Mouse (Mus musculus) C2C12 (cell line): ENCODE results near the gene F11r. TPM values are rescaled to one million over a fixed set of nuclear protein-coding genes. Genes with fewer than 3 reads are reported as not detected.

Experiments used
- H3K27me3 ChIP-seq: one replicate; pipeline ENCODE4 v1.6.1; 2011; ENCODE audit not compliant: control insufficient read depth, insufficient read depth, insufficient read length
- H3K36me3 ChIP-seq: one replicate; pipeline ENCODE4 v1.6.1; 2011; ENCODE audit not compliant: control insufficient read depth, insufficient read depth
- H3K4me3 ChIP-seq: one replicate; pipeline ENCODE4 v1.5.1; 2011; ENCODE audit warnings: mild to moderate bottlenecking, control low read depth; ENCODE audit not compliant: poor library complexity, insufficient read depth, severe bottlenecking
- H3K79me2 ChIP-seq: one replicate; pipeline ENCODE4 v1.6.1; 2011; ENCODE audit not compliant: control insufficient read depth, insufficient read depth
- H3K79me3 ChIP-seq: one replicate; pipeline ENCODE4 v1.6.1; 2011; ENCODE audit warnings: low read depth, control low read depth
- H3ac ChIP-seq: one replicate; pipeline ENCODE3; 2011; ENCODE audit warnings: low read depth; ENCODE audit not compliant: control insufficient read depth, insufficient read length
- CEBPB ChIP-seq: IDR thresholded peaks from one replicate; pipeline ENCODE4 v1.6.1; 2011; ENCODE audit warnings: low read depth, mild to moderate bottlenecking, control low read depth, moderate library complexity
- CTCF ChIP-seq: IDR thresholded peaks from one replicate; pipeline ENCODE4 v1.5.1; 2011; ENCODE audit not compliant: control insufficient read depth, insufficient read depth, insufficient read length
- FOSL1 ChIP-seq: IDR thresholded peaks from one replicate; pipeline ENCODE4 v1.8.0; 2011; ENCODE audit warnings: mild to moderate bottlenecking, low read length; ENCODE audit not compliant: poor library complexity, insufficient read depth, severe bottlenecking
- MAX ChIP-seq: IDR thresholded peaks from one replicate; pipeline ENCODE4 v1.6.1; 2011; ENCODE audit warnings: mild to moderate bottlenecking, control low read depth
- MYOD1 ChIP-seq: IDR thresholded peaks from one replicate; pipeline ENCODE4 v1.6.1; 2011; ENCODE audit warnings: low read depth; ENCODE audit not compliant: control insufficient read depth, insufficient read length
- MYOG ChIP-seq: IDR thresholded peaks from one replicate; pipeline ENCODE4 v1.6.1; 2011; ENCODE audit not compliant: control insufficient read depth, insufficient read length; ENCODE audit errors: extremely low read depth
- USF1 ChIP-seq: IDR thresholded peaks from one replicate; pipeline ENCODE4 v1.6.1; 2011; ENCODE audit warnings: low read depth, mild to moderate bottlenecking, control low read depth, moderate library complexity
- polyA plus RNA-seq: library from polyadenylated mRNA; unstranded; fragments of >200 nt; fragmentation: generic; extraction: Trizol; gene quantifications from one replicate; pipeline ENCODE4 v1.2.1, GENCODE M21; 2012; ENCODE audit warnings: missing spikeins

F11r gene
- polyA plus RNA-seq, 1 experiment = 3.6 TPM

- H3K4me3 ChIP-seq = no peak overlapping the region
- H3K79me2 ChIP-seq = no peaks in the 10 kb centered on the region
- H3K36me3 ChIP-seq = no peaks in the 10 kb centered on the region
- no peak overlapping the region for H3ac ChIP-seq
- no peaks in the 10 kb centered on the region for H3K79me3 ChIP-seq
- no peak for TF ChIP-seq CEBPB
- TF ChIP-seq MAX = no peak
- no peak for TF ChIP-seq FOSL1
- no peak for TF ChIP-seq MYOD1
- no peak for TF ChIP-seq USF1
- TF ChIP-seq CTCF = no peak
- no peak for TF ChIP-seq MYOG
- no peaks in the 10 kb centered on the region for H3K27me3 ChIP-seq
Measured at GRCm38 (mm10) chr1:171460551-171461503, 23.5 kb downstream of the F11r start.

DNA sequence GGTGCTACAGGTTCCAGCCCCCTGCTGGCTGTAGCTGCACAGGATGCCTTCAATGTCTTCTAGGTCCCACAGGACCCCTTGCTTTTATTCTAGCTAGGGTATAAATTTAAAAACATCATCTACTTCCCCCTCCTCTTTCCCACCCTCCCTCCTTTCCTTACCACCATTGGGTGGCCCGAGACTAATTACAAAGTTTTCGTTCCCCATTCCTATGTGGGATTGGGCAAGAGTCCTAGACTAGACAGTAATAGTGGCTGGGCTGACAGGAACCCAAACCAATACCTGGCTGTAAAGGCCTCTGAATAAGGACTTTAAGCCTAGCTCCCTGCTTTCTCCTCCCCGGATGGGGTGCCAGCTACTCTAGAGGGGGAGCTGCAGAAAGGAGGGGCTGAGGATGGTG, 25.8 kb downstream of the F11r start:
- no peaks in the 10 kb centered on the region for H3K27me3 ChIP-seq
- H3K79me2 ChIP-seq = no peaks in the 10 kb centered on the region
- no peak overlapping the region for H3ac ChIP-seq
- no peaks in the 10 kb centered on the region for H3K36me3 ChIP-seq
- H3K4me3 ChIP-seq = no peak overlapping the region
- no peaks in the 10 kb centered on the region for H3K79me3 ChIP-seq
- no peak for TF ChIP-seq MAX
- no peak for TF ChIP-seq MYOG
- no peak for TF ChIP-seq MYOD1
- no peak for TF ChIP-seq USF1
- TF ChIP-seq FOSL1 = no peak
- TF ChIP-seq CTCF = no peak
- no peak for TF ChIP-seq CEBPB

GRCm38 (mm10) chr1:171465749-171466412, 28.5 kb downstream of the F11r start:
- Histone ChIP-seq H3K36me3 (no peaks in the 10 kb centered on the region), H3K79me3 (no peaks in the 10 kb centered on the region), H3ac (no peak overlapping the region), H3K79me2 (no peaks in the 10 kb centered on the region), H3K4me3 (no peak overlapping the region), H3K27me3 (no peaks in the 10 kb centered on the region)
- no peak for TF ChIP-seq MAX
- TF ChIP-seq FOSL1 = no peak
- TF ChIP-seq USF1 = no peak
- TF ChIP-seq CEBPB = no peak
- TF ChIP-seq CTCF = no peak
- no peak for TF ChIP-seq MYOD1
- TF ChIP-seq MYOG = no peak

- Histone ChIP-seq H3K4me3 (no peak overlapping the region), H3K79me2 (no peaks in the 10 kb centered on the region), H3K79me3 (no peaks in the 10 kb centered on the region), H3K27me3 (no peaks in the 10 kb centered on the region), H3ac (no peak overlapping the region), H3K36me3 (no peaks in the 10 kb centered on the region)
- TF ChIP-seq USF1 (no peak), MYOD1 (no peak), MAX (no peak), CEBPB (no peak)
Measured at GRCm38 (mm10) chr1:171466565-171466964, 29.2 kb downstream of the F11r start.

DNA sequence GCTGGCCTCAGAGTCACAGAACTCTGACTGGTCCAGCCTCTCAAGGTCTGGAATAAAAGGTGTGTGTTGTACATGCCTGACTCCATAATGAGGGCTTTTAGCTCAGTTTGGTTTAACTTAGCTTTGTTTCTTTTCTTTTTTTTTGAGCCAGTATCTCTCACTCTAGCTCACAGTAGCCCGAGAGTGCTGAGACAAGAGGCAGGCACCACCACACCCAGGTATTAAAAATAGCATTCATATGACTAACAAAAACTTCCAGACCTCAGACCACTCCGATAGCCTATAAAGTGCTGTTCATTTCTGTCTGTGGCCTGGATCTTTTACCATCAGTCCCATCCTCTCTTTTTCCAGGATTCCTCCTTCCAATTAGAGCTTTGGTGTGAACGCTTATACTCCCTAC, 32.3 kb downstream of the F11r start:
- TF ChIP-seq MAX (no peak), CEBPB (no peak), FOSL1 (no peak), MYOG (no peak), MYOD1 (no peak)
- Histone ChIP-seq H3K79me3 (no peaks in the 10 kb centered on the region), H3K4me3 (no peak overlapping the region)

GRCm38 (mm10) chr1:171470371-171470871, 33.1 kb downstream of the F11r start:
- H3ac ChIP-seq = no peak overlapping the region
- TF ChIP-seq MYOG = no peak
- TF ChIP-seq USF1 = no peak
- TF ChIP-seq MYOD1 = no peak
- TF ChIP-seq MAX = no peak
- peak; percentile 98 for TF ChIP-seq CEBPB
- TF ChIP-seq CTCF = no peak
- H3K4me3 ChIP-seq = no peak overlapping the region
- H3K36me3 ChIP-seq = no peaks in the 10 kb centered on the region
- H3K79me2 ChIP-seq = no peaks in the 10 kb centered on the region
- H3K79me3 ChIP-seq = no peaks in the 10 kb centered on the region
- H3K27me3 ChIP-seq = no peaks in the 10 kb centered on the region

More for the DNA sequence above, 32.3 kb downstream of the F11r start:
- H3K36me3 ChIP-seq = no peaks in the 10 kb centered on the region
- H3ac ChIP-seq = no peak overlapping the region
- H3K27me3 ChIP-seq = no peaks in the 10 kb centered on the region
- no peaks in the 10 kb centered on the region for H3K79me2 ChIP-seq
